Comparison of ENCODE assay signal across 14 mouse cellular contexts in genomic region chr10:76641894-76642627, GRCm38 (mm10). TPM values are rescaled to one million over a fixed set of nuclear protein-coding genes. Genes with fewer than 3 reads are reported as not detected.
DNase-seq lines count a peak whose midpoint lies in the region; ATAC-seq and TF ChIP-seq lines count a peak whose summit lies in the region.
"Had no signal": no experiment of that assay in that cellular context is flagged by ENCODE, and none has a peak within 500 bp of the region (broad histone marks: within the 10 kb centered on the region; RNA-seq: fewer than 3 reads in every experiment).

No protein-coding gene starts in this region.

- no peak for TF ChIP-seq CTCF in lung, adult 2 months (IDR thresholded peaks at IDR 0.05; ENCODE audit: insufficient read depth, low read length)

- no peak for DNase-seq in heart, embryonic 10.5 days (ENCODE audit: low spot score)
- DNase-seq in lung, adult 2 months, result no peak
- no peak for DNase-seq in left cerebral cortex, adult 18-20 months (ENCODE audit: low spot score in 2 of 2)
- DNase-seq: cerebellum, adult 2 months; kidney, adult 8-10 months; liver, postnatal 0 days; retina, postnatal 1 day had no signal

- 85% methylated on average over 13 of the region's 13 CpGs for WGBS in heart, embryonic 13.5 days
- WGBS in heart, embryonic 10.5 days, result 85% methylated on average over 13 of the region's 13 CpGs
- 82% methylated on average over 13 of the region's 13 CpGs for WGBS in lung, embryonic 15.5 days
- WGBS in lung, adult 2 months, result 80% methylated on average over 13 of the region's 13 CpGs
- WGBS in intestine, embryonic 16.5 days, result 83% methylated on average over 13 of the region's 13 CpGs
- WGBS in stomach, embryonic 16.5 days, result 85% methylated on average over 13 of the region's 13 CpGs

- H3K9ac ChIP-seq in heart, embryonic 13.5 days, result no peak overlapping the region
- H3K9ac ChIP-seq in lung, embryonic 15.5 days, result no peak overlapping the region
- 0 out of 2 replicates have a peak overlapping the region, but pooled peaks have one; percentile 20 for H3K9ac ChIP-seq in intestine, embryonic 16.5 days (ENCODE audit: low read depth, low read length)
- H3K9ac ChIP-seq in stomach, embryonic 16.5 days (ENCODE audit: low read length), result 0 out of 2 replicates have a peak overlapping the region, but pooled peaks have one; percentile 16
- H3K9ac ChIP-seq: hindbrain, embryonic 12.5 days; liver, postnatal 0 days; neural tube, embryonic 15.5 days had no signal

- H3K4me3 ChIP-seq in heart, embryonic 13.5 days, result no peak overlapping the region
- H3K4me3 ChIP-seq in heart, embryonic 10.5 days, result no peak overlapping the region
- no peak overlapping the region for H3K4me3 ChIP-seq in lung, embryonic 15.5 days
- no peak overlapping the region for H3K4me3 ChIP-seq in lung, adult 2 months (replicated peaks; ENCODE audit: extremely low read depth, low read depth, low read length)
- no peak overlapping the region for H3K4me3 ChIP-seq in intestine, embryonic 16.5 days (ENCODE audit: low read length)
- no peak overlapping the region for H3K4me3 ChIP-seq in stomach, embryonic 16.5 days (replicated peaks; ENCODE audit: low read length)
- H3K4me3 ChIP-seq: hindbrain, embryonic 12.5 days; neural tube, embryonic 15.5 days had no signal

- no peaks in the 10 kb centered on the region for H3K27me3 ChIP-seq in heart, embryonic 13.5 days (replicated peaks)
- H3K27me3 ChIP-seq in heart, embryonic 10.5 days (ENCODE audit: insufficient read depth, poor library complexity, severe bottlenecking), result no peaks in the 10 kb centered on the region
- H3K27me3 ChIP-seq in lung, embryonic 15.5 days, result no peaks in the 10 kb centered on the region
- no peaks in the 10 kb centered on the region for H3K27me3 ChIP-seq in intestine, embryonic 16.5 days (replicated peaks; ENCODE audit: control insufficient read depth, insufficient read depth, low read length)
- no peaks in the 10 kb centered on the region for H3K27me3 ChIP-seq in stomach, embryonic 16.5 days (ENCODE audit: control insufficient read depth, insufficient read depth, low read length)
- H3K27me3 ChIP-seq: hindbrain, embryonic 12.5 days; neural tube, embryonic 15.5 days had no signal

- H3K36me3 ChIP-seq in heart, embryonic 13.5 days, result no peaks in the 10 kb centered on the region
- H3K36me3 ChIP-seq in heart, embryonic 10.5 days, result no peaks in the 10 kb centered on the region
- H3K36me3 ChIP-seq in lung, embryonic 15.5 days, result no peaks in the 10 kb centered on the region
- no peaks in the 10 kb centered on the region for H3K36me3 ChIP-seq in intestine, embryonic 16.5 days (ENCODE audit: control insufficient read depth, insufficient read depth, low read length)
- no peaks in the 10 kb centered on the region for H3K36me3 ChIP-seq in stomach, embryonic 16.5 days (ENCODE audit: control insufficient read depth, insufficient read depth, low read length)
- H3K36me3 ChIP-seq: hindbrain, embryonic 12.5 days; neural tube, embryonic 15.5 days had no signal

- H3K4me2 ChIP-seq in heart, embryonic 13.5 days, result no peak overlapping the region
- H3K4me2 ChIP-seq in lung, embryonic 15.5 days, result no peak overlapping the region
- no peak overlapping the region for H3K4me2 ChIP-seq in intestine, embryonic 16.5 days (ENCODE audit: low read depth, low read length)
- no peak overlapping the region for H3K4me2 ChIP-seq in stomach, embryonic 16.5 days (ENCODE audit: low read depth, low read length)
- H3K4me2 ChIP-seq: hindbrain, embryonic 12.5 days; neural tube, embryonic 15.5 days had no signal

- H3K27ac ChIP-seq in heart, embryonic 13.5 days (replicated peaks), result peak overlapping the region; percentile 40; the same call in 1 of the 2 replicates
- H3K27ac ChIP-seq in heart, embryonic 10.5 days, result no peak overlapping the region
- peak overlapping the region; percentile 94 for H3K27ac ChIP-seq in lung, embryonic 15.5 days
- H3K27ac ChIP-seq in intestine, embryonic 16.5 days (ENCODE audit: low read length), result peak overlapping the region; percentile 91
- H3K27ac ChIP-seq in stomach, embryonic 16.5 days (ENCODE audit: low read length), result peak overlapping the region; percentile 95
- H3K27ac ChIP-seq: hindbrain, embryonic 12.5 days had no signal

- TF ChIP-seq POLR2A in lung, adult 2 months (IDR thresholded peaks at IDR 0.05; ENCODE audit: borderline replicate concordance, extremely low read depth, low read depth, low read length), result no peak

- ATAC-seq in heart, embryonic 13.5 days (ENCODE audit: extremely low read depth, insufficient number of reproducible peaks, low FRiP score, low TSS enrichment), result no peak
- ATAC-seq in lung, embryonic 15.5 days (ENCODE audit: borderline replicate concordance, extremely low read depth, low FRiP score, low TSS enrichment), result no peak
- ATAC-seq in intestine, embryonic 16.5 days, result no peak
- ATAC-seq in stomach, embryonic 16.5 days (ENCODE audit: insufficient read depth, low FRiP score), result no peak
- ATAC-seq: CD4-positive, CD25-positive, alpha-beta regulatory T cell, adult 4 months; liver, postnatal 0 days had no signal

- H3K9me3 ChIP-seq in heart, embryonic 13.5 days, result no peaks in the 10 kb centered on the region
- H3K9me3 ChIP-seq in heart, embryonic 10.5 days, result no peaks in the 10 kb centered on the region
- no peaks in the 10 kb centered on the region for H3K9me3 ChIP-seq in lung, embryonic 15.5 days
- no peaks in the 10 kb centered on the region for H3K9me3 ChIP-seq in intestine, embryonic 16.5 days (ENCODE audit: control insufficient read depth, low read length)
- no peaks in the 10 kb centered on the region for H3K9me3 ChIP-seq in stomach, embryonic 16.5 days (replicated peaks; ENCODE audit: control insufficient read depth, low read length)
- H3K9me3 ChIP-seq: hindbrain, embryonic 12.5 days; neural tube, embryonic 15.5 days had no signal

- H3K4me1 ChIP-seq in heart, embryonic 13.5 days, result peaks cover 9% of the 10 kb centered on the region; the same call in 1 of the 2 replicates
- H3K4me1 ChIP-seq in heart, embryonic 10.5 days, result 0 out of 2 replicates have a peak, but pooled peaks cover 6% of the 10 kb centered on the region
- peaks cover 24% of the 10 kb centered on the region for H3K4me1 ChIP-seq in lung, embryonic 15.5 days
- no peaks in the 10 kb centered on the region for H3K4me1 ChIP-seq in lung, adult 2 months (ENCODE audit: control insufficient read depth, insufficient read depth, low read length)
- H3K4me1 ChIP-seq in intestine, embryonic 16.5 days (ENCODE audit: control insufficient read depth, insufficient read depth, low read length), result peaks cover 3% of the 10 kb centered on the region; the same call in 1 of the 2 replicates
- peaks cover 15% of the 10 kb centered on the region; the same call in 1 of the 2 replicates for H3K4me1 ChIP-seq in stomach, embryonic 16.5 days (ENCODE audit: control insufficient read depth, insufficient read depth, low read length)
- H3K4me1 ChIP-seq: hindbrain, embryonic 12.5 days; neural tube, embryonic 15.5 days had no signal

RNA-seq across cellular contexts. Expression of gene Col6a2, which starts 18.6 kb away (rescaled TPM):
- polyA plus RNA-seq in heart, embryonic 13.5 days (2015; fragmentation: Nextera tagmentation; extraction: Ambion mirVana), result 47.1 and 51.6 TPM in 2 replicates
- 17.1 and 19.7 TPM in 2 replicates for polyA plus RNA-seq in heart, embryonic 10.5 days (2016; fragmentation: Nextera tagmentation; extraction: Ambion mirVana)
- 287 and 298 TPM in 2 replicates for polyA plus RNA-seq in lung, embryonic 15.5 days (2015; fragmentation: Nextera tagmentation; extraction: Ambion mirVana)
- polyA plus RNA-seq in lung, adult 2 months (2012; rRNA removed), result 173 and 175 TPM in 2 replicates
- polyA plus RNA-seq in intestine, embryonic 16.5 days (2015; fragmentation: Nextera tagmentation; extraction: Ambion mirVana), result 230 and 262 TPM in 2 replicates
- polyA plus RNA-seq in stomach, embryonic 16.5 days (2015; fragmentation: Nextera tagmentation; extraction: Ambion mirVana), result 263 and 287 TPM in 2 replicates
- total RNA-seq in left cerebral cortex, adult 18-20 months (2021), result 10 to 100 TPM in 1 of 2 experiments, 1 to 10 TPM in 1; 9.3 to 16.1 TPM
- polyA plus RNA-seq: CD4-positive, CD25-positive, alpha-beta regulatory T cell, adult 4 months had no signal

Comparison
In these comparisons a context has a peak if more than half of its experiments do, and no peak if none do; other contexts are left out.
1. H3K9ac ChIP-seq: peak in intestine, embryonic 16.5 days (single experiment) and stomach, embryonic 16.5 days (single experiment); none in heart, embryonic 13.5 days (single experiment) and lung, embryonic 15.5 days (single experiment).